Mouse (Mus musculus): ENCODE data around the gene Auts2.

GRCm38 (mm10) chr5:132542381-132543020, 643 bp downstream of the Auts2 start:
- no peak for TF ChIP-seq CTCF (IDR thresholded peaks at IDR 0.05)
- no peak for TF ChIP-seq POLR2A (IDR thresholded peaks at IDR 0.05; ENCODE audit: insufficient read depth, low read depth, low read length)

Data from heart, adult 2 months (tissue).